Mouse (Mus musculus) lung, postnatal 0 days (tissue): Measurements from ENCODE around the gene St8sia4.

Experiments
- CTCF ChIP-seq: IDR thresholded peaks from 2 replicates; pipeline ENCODE4 v1.5.1; 2016; ENCODE audit warnings: antibody characterized with exemption, mild to moderate bottlenecking
- EP300 ChIP-seq: IDR thresholded peaks from 2 replicates; pipeline ENCODE4 v1.6.1; 2016; ENCODE audit warnings: antibody characterized with exemption, mild to moderate bottlenecking, control low read depth

DNA sequence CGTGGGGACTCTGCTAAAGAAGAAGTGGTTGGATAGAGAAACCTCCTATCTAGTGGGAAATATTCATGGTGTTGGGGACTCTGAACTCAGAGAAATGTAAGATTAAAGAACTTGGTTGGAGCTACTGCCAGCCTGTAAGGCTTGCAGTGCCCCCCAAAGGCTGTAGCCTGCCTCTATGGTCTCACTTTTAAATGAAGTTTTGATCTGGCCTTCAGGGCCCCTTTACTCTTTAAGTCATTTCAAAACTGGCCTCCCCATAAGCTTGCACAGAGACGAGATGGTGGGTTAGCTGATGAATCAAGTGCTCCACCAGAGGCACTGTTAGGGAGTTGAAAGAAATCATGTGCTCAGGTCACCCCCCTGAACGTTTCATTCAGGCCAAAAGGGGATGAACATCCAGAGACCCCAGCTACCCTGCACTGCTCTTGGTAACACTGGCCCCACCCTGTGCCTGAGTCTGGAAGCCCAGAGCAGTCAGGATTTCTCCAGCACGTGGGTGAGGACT, 3.0 kb downstream of the St8sia4 start:
- TF ChIP-seq CTCF: peak; percentile 33
- TF ChIP-seq EP300: no peak
